Mouse (Mus musculus) common myeloid progenitor, adult 5-6 weeks (primary cell): Measurements from ENCODE around the gene Naa16. TPM values are rescaled to one million over a fixed set of nuclear protein-coding genes. Genes with fewer than 3 reads are reported as not detected.

ENCODE experiments used
- ATAC-seq: replicated peaks from 2 replicates; pipeline ENCODE4 v1.8.0; 2016; ENCODE audit warnings: low read depth, mild to moderate bottlenecking, moderate TSS enrichment, inconsistent platforms; ENCODE audit not compliant: poor library complexity, severe bottlenecking
- total RNA-seq: library from RNA; stranded (forward); fragments of 200-1000, 187-1606 nt; gene quantifications from 2 replicates; pipeline ENCODE4 v1.2.3, GENCODE M21; 2017

Gene Naa16
- total RNA-seq, 1 experiment from 2014 or later, result 71.9 TPM

DNA sequence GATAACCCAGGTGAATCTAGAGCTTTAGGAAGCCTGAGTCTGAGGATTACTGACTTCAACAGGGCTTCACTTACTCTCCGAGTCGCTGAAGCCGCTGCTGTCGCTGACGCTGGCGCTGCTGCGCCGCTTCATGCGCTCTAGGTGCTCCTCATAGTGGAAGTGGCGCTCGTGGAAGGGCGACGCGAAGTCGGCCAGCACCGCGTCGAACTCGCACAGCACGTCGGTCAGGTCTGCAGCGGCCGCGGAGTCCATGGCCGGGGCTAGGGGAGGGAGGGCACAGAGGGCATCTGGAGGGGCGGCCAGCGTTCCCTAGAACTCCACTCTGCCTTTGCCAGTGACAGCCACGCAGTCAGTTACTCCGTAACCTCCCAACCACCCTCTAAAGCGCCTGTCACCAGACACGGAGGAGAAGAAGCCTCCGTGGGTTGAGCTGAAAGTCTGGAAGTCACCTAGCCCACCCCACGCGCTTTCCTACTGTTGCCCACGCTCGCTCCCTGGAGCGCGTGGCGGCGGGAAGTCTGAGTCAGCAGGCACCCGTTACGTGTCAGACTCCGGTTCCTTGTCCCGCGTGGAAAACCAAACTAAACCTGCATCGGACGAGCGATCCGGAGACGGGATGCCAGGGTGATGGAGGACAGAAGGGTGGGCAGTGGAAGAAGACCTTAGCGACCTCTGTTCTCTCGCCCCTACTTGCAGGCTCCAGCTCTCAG, 89.8 kb downstream of the Naa16 start:
- ATAC-seq, result peak; percentile 13

DNA sequence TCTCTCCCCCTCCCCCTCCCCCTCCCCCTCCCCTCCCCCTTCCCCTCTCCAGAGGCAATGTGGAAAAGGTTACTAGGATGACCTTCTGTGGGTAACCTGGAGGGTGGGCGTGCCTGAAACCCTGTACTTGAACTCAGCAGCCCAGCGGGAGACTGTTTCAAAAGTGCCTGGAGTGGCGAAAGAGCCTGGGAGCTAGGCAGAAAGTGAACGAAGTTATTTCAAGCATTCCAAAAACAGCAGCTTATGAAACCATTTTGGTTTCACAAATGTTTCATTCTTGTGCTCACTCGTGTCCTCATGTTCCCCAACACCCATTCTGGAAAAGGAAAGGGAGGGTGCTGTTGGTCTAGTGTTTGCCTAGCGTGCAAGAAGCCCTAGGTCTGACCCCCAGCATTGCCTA, 90.8 kb downstream of the Naa16 start:
- ATAC-seq, result no peak

DNA sequence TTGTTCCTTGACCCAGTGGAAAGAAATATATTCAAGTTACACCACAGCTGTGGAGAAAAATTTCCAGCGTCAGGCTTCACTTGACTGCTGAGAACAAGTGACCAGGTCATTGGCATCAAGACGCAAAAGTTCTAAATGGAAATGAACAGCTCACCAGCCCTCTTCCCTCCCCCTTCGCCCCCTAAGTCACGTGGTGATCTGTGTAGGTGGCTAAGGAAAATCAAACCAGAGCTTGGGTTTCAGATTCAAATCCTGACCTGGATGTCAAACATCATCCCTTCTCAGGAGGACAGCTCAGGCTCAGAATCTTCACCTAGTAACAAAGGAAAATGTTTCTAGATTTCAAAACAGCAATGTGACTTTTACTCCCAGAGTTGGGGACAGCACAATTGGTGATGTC, 91.3 kb downstream of the Naa16 start:
- ATAC-seq, result no peak

DNA sequence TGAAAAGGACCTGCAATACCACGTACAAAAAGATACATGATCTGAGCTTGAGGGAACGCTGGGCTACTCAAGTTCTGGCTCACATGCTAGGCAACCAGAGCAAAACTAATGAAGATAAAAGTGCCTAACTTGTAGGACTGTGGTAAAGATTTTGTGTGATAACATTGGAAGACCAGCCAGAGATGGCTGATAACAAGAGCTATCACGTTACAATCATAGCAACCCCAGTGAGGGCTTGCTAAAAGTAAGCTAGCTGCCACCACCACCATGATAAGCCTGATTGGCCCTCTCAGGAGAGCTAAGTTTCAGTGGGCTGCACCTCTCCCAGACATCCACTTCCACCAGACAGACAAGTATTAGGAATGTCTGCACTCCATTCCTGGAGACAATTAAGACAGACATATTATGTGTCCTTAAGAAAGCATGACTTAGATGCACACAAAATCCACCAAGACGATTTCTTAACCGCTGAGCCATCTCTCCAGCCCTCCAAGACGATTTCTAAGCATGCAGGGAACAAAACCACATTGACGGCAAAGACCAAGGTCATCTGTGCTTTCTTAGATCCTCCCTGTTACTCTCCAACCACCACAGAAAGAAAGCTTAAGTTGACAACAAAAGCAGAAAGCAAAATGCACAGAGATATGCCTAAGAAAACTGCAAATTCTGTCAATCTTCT, 92.1 kb downstream of the Naa16 start:
- no peak for ATAC-seq

DNA sequence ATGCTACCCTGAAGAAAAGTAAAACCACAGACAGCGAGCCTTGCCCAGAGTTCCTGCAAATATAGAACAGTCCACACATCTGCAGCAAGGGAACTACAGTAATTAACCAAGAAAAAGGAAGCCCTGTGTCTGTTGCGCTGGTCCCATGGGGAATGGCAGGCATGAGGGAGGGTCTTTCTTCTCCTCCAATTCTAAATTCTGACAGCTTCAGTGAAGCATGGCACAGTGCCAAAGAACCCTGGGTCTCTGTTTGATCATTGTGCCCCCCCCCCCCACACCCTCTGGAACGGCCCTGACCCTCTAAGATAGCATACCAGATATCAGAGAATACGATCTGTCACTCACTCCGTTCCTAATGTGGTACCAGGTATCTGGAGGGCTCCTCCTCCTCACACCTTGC, 93.7 kb downstream of the Naa16 start:
- no peak for ATAC-seq

DNA sequence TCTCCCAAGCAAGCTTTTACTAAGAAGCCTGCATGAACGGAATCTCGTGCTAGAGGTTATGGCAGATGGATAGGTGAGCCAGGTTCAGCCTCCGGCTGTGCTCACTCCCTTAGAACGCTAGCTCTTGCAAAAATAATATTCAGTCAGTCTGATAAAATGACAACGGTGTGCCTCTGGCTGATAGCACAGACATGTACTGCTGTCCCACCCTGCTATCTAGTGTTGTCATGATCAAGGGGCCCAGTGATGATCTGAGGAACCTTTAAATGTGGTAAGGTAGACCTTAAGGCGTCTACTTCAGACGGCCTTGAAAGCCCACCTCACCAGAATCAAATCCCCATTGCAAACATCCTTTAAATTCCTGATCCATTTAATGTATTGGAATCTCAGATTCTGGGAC, 94.4 kb downstream of the Naa16 start:
- ATAC-seq, result no peak

DNA sequence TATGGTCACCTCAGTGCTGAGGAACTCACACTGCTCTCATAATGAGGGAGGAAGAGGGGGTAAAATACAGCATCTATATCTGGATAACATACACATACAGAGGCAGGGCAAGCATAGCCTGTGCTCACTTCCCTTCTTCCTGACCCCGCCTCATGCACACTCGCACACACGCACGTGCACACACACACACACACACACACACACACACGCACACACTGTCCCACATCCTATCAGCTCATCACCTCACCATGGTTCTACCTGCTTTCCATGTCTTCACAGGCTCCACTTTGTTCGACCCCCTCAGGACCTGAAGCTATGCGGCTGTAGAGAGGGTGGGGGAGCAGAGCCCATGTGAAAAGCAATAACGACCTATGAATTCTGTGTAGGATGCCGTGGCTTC, 95.0 kb downstream of the Naa16 start:
- ATAC-seq, result no peak

DNA sequence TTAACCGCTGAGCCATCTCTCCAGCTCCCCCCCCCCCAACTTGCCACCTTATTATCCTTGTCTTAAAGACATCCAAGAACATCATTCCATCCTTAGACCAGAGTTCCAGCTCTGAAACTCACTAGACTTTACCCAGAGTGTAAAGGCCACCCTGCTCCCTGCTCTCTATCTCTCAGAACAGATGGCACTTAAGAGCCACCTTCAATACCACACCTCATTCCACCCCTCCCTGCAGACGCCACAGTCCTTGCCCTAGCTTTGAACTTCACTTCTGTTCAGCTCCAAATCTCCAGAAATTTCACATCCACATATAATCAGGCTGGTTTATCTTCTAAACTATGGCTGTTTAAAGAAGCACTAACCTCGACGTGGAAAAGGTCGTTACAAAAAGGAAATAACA, 95.6 kb downstream of the Naa16 start:
- no peak for ATAC-seq

DNA sequence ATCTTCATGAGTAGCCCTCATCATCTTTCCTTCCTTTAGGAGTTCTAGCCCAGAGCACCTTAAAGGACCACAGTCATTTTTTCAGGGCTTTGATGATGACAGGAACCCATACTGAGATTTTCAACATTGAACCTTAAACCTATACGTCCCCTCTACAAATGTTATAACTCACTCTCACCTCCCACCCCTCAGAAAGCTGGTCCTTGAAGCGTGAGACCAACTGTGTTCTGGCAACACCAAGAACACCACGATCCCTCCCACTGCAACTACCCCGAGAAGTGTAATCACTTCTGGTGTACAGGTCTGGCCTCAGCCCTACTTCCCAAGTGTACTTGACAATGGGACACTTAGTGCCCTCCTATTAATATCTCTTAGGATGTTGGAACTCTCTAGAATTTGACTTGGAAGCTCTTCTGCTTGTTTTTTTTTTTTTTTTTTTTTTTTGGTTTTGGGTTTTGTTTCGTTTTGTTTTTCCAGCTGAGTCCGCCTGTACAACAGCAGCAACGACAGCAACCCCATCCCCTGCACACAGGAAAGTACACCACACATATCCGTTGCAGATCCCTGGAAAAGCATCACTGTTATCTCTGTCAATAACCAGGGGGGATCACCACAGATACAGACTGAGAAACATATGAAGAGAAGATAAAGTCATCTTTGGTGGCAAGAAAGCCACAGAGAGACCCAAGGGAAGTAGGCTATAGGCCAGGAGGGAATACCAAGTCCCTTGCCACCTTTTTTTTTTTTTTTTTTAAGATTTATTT, 96.3 kb downstream of the Naa16 start:
- ATAC-seq, result no peak

DNA sequence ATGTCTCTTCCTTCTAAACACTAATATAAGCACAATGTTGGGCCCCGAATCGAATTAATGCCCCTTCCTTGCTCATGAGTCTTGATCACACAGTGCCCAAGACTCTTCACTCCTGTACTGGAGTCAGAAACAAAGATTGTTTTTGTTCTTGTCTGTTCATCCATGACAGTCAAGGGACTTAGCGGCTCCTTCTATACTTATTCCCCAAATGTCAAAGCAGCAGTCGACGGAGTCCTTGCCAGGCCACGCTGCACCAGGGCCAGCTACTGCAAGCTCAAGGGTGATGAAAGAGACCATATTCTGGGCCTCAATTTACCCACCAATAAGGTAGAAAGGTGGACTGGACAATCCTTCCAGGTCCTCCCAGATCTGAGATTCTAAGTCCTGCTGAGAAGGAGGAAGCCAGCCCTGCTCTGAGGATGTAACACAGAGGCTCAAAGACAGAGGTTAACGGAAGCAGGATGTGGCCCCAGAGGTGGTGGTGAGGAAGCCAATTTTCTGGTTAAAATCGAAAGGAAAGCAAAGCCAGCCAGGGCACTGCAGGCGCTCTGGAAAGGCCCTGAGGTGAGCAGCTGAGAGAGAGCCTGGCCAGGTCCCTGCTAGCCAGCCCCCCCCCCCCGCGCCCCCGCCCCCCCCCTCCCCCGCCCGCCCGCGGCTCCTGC, 97.3 kb downstream of the Naa16 start:
- peak; percentile 65 for ATAC-seq

DNA sequence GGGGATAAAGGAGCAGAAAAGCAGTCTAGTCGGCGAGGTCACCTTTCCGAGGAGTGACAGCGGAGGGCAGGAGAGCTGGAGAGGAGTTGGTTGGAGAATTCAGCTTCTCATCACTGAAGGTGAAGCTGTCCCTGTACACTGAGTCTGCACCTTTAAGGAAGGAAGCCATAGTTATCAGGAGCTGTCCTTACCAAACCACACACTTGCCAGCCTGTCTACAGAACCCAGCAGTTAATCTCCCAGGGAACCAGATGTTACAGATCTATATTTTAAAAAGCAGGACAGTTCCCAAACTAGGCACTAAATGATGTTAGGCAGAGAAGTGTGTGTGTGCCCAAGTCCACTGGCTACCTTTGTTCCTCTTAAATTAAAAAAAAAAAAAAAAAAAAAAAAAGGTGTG, 98.9 kb downstream of the Naa16 start:
- 0 out of 2 replicates have a peak, but pooled peaks have one; percentile 10 for ATAC-seq

DNA sequence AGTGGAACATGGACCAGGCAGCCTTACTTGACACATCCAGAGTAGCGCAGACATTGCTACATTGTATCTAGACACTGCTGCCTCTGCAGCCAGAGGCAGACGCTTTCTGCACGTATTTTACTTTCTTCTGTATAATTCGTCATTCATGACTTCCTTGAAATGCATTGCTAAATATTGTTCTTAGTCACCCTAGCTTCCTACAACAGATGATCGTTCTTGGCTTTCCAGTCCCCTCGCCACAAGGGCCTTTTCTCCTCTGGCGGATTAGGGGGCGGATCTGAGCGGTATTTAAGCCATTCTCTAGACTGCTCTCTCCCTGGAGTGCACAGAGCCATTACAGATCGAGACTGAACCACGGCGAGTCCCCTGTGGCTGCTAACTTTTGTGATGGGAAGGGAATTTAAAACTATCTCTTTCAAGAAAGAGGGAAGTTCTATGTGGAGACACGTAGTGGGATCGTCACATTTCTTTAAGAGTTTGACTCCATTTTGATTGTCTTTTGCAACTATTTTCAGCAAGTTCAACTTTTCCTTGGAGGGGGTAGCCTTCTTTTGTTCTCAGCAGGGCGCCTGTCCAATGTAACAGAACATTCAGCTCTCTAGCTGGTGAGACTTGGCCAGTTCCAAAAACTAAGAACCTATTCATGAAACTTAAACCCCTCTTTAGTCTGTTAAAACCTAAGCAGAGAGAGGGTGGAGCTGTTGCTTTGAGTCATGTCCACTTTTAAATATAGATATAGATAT, 99.7 kb downstream of the Naa16 start:
- no peak for ATAC-seq

DNA sequence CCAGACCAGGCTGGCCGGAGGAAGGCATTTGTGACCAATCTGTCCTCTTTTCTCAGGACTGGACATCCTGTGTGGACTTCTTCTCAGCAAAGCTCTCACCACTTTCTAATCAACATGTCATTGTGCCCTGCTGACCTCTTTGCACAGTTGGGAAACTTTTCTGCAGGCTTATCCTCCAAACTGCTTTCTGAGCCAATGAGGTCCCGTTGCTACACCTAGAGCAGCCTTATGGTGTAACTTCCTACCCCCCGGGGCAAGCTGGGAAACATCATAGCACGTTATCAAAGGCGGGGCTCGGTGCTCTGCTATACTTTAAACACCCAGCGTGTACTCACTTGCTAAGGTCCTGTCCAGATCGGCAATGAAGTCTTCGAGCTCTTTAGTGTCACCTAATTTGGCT, 100.7 kb downstream of the Naa16 start:
- no peak for ATAC-seq

DNA sequence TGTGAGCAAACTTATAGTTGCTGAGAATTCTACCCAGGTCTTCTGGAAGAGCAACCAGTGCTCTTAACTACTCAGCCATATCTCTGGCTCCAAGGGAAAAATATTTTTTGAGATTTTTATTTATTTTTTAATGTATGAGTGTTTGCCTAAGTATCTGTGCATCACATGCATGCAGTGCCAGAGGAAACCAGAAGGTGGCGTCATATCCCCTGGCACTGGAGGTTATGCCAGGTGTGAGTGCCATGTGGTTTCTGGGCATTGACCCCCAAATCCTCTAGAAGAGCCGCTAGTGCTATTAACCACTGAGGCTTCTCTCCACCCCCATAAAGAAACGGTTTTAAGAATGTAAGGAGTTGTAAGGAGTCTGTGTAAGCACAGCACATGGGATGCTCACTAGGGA, 102.3 kb downstream of the Naa16 start:
- ATAC-seq, result no peak

DNA sequence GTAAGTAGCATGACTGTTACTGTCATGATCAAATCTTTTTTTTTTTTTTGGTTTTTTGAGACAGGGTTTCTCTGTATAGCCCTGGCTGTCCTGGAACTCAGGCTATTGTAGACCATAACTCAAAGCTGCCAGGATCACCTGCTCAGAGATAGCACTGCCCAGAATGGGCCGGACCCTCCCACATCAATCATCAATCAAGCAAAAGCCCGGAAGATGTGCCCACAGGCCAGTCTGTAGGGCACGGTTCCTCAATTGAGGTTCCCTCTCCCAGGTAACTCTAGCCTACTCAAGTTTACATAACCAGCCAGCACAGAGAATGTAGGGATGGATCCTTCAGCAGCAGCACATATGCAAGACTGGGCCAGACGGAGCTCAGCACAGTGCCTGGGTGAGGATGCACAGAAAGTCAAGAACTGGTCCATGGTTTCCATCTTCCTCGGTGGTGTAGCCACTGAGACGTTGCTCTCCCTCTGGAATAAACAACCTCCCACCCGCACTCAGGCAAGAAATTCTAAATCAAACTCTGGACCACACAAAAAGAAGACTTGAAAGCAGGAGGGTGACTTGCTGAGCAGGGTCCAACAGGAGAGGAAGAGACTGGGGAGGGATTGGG, 103.2 kb downstream of the Naa16 start:
- no peak for ATAC-seq

DNA sequence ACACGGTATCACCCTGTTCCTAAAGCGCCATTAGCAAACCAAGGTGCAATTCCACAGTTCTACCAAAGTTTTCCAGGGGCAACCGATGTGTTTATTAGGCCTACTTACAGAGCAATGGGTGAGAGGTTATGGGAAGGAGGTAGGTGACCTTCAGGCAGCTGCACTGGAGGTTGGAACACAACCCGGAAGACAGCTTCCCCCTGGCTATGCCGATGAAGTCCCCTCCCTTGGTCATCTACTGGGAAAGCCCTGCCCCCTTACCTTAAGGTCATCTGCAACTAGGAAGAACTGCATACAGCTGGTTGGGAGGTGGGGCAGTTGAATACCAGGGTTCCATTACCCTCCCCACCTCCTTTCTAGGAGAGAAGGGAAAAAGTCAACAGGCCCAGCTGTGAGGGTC, 105.0 kb downstream of the Naa16 start:
- no peak for ATAC-seq

DNA sequence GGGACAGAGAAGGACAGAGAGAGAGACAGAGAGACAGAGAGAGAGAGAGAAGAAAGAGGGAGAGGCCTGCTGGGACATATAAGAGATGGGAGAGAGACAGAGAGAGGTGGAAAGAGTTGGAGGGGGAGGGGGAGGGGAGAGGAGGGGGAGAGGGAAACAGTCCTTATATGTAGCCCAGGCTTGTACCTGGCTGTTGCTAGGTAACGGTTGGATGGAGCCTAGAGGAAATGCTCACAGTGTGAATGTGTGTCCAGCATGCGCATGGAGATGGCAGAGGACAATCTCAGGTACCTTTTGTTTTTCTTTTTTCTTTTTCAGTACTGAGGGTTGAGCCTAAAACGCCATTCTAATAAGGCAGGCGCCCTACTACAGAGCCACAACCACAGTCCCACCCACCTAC, 106.0 kb downstream of the Naa16 start:
- no peak for ATAC-seq

DNA sequence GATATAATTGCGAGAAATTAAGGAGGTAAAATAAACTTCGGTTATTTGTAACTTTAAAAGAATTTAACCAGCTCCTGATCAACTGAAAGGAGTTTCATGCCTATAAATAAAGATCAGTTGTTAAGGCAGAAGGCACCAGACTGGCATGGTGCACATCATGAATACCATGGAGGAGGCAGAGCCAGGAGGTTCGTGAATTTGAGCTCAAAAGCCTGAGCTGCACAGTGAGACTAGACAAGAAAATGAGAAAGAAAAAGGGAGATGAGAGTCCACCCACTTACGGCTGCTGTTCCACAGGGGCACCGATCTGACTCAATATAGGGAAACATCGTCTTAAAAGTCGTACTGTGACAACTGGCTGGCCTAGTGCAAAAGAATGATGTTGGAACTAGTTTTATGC, 106.6 kb downstream of the Naa16 start:
- ATAC-seq, result no peak

DNA sequence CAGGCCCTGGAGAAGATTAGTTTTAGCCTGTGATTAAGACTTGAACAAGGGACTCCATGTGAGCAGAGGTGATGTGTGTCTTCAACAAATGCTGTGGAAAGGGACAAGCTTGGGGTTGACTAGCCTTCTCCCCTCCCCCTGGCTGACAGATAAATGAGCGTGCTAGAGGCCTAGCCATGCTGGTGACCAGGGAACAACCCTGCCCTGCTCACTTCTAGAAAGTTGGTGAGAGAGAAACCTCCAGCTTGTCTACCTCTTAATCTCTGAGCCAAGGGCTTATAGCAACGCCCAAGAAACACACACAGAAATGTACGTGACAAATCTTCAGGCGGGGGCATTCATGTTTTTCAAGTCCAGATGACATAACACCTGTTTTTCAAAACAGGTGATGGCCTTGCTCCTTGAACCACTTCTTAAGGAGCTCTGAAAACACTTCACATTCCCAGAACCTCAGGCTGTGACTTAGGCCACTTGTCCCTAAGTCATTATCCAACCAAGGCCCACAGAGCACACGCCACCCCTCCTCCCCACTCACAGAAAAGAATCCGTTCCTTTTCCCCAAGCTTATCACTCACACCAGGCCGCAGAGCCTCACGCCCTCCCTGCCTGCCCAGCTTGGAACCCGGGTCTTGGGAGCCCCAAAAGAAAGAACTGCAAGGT, 108.6 kb downstream of the Naa16 start:
- ATAC-seq, result no peak
